Mouse (Mus musculus) kidney, postnatal 10 days (tissue): ENCODE measurements around the gene Prnd.

Experiments used
- DNase-seq: peaks from one replicate; pipeline ENCODE4 v3.0.0; 2021; ENCODE audit warnings: mixed read lengths

The Prnd gene

DNA sequence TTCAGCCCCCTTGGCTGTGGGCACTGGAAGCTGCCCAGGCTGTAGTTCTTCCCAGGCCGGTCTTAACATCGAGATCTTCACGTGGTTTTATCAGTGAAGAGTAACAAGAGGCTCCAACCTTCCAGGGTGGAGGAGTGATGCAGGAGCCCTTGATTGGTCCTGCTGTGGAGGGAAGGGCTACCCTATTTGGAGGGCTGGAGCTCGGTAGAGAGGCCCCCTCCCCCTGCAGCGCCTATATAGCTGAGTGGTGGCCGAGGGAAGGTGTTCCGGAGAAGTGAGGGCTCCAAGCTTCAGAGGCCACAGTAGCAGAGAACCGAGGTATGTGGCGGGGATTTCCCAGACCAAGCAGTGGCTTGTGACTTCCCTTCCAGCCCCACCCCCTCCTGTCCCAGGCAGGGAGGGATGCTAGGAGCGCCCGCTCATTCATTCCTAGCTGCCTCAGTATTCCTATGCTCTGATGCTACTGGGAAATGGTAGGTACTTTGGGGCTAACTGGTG lies at the start of gene Prnd:
Gene Prnd, plus strand, starts transcription at position 264 of the 498 bp plus-strand sequence.
- DNase-seq, result peak; percentile 60

DNA sequence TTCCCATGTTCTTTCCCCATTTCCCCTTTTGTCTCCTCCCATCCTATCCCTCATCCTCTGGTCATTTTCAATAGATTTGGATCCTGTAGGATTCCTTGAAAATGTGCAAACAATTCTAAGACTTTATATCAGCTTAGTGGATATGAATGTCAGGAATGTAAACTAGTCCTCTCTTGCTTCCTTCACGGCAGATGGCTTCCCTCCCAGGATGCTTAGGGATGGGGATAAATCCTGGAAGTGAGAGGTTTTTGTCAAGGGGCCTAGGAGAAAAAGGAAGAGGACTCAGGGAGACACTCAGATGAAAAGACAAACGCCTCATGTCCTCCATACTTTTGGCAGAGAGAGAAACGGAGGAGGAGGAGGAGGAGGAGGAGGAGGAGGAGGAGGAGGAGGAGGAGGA lies 48.2 kb upstream of the Prnd start:
- no peak for DNase-seq

GRCm38 (mm10) chr2:131902867-131903266 lies 47.8 kb upstream of the Prnd start:
- peak; percentile 17 for DNase-seq

GRCm38 (mm10) chr2:131905025-131905424 lies 45.6 kb upstream of the Prnd start:
- DNase-seq, result no peak

GRCm38 (mm10) chr2:131905776-131906175 lies 44.9 kb upstream of the Prnd start:
- no peak for DNase-seq

GRCm38 (mm10) chr2:131906266-131906665 lies 44.4 kb upstream of the Prnd start:
- DNase-seq, result no peak

- peak; percentile 19 for DNase-seq
Observed at GRCm38 (mm10) chr2:131906846-131907245, 43.8 kb upstream of the Prnd start.

DNA sequence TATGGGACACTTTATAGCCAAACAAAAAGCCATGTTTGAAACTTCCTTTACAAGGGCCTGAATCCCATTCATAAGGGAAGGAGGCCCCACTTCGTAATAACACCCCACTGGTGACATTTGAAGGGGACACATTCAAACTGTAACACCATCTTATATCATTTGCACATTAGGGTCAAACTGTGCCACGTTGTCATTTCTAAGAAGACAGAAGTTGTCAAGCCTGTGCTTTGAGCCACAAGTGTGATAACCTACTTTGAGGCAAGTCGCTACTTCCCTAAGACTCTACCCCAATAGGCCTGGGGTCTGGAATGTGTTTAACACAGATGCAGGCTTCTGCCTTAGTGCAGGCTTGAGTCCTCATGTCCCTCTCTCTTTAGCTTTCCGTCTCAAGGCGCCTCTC lies 43.4 kb upstream of the Prnd start:
- no peak for DNase-seq

DNA sequence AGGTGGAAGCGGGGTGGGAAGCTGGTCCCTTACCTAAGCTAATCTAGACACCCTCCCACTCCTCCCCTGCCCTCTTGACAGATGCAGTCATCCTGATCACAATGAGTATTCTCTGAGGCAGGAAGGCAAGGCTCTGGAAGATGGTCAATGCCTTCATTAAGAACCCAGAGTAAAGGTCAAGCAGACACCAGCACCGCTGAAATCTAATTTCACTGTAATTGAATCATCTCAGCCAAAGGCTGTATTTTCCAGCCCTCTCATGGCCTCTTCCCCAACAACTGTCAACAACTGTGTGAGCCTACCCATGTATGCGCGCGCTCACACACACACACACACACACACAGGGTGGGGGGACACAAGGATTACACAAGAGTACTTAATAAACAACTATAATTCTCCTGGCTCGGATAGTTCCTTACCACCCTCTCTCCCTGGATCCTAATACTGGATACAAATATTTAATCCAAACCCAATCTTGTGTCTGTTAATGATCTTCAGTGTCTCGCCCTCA lies 42.3 kb upstream of the Prnd start:
- DNase-seq, result peak; percentile 18

GRCm38 (mm10) chr2:131908906-131909305 lies 41.8 kb upstream of the Prnd start:
- DNase-seq, result no peak

DNA sequence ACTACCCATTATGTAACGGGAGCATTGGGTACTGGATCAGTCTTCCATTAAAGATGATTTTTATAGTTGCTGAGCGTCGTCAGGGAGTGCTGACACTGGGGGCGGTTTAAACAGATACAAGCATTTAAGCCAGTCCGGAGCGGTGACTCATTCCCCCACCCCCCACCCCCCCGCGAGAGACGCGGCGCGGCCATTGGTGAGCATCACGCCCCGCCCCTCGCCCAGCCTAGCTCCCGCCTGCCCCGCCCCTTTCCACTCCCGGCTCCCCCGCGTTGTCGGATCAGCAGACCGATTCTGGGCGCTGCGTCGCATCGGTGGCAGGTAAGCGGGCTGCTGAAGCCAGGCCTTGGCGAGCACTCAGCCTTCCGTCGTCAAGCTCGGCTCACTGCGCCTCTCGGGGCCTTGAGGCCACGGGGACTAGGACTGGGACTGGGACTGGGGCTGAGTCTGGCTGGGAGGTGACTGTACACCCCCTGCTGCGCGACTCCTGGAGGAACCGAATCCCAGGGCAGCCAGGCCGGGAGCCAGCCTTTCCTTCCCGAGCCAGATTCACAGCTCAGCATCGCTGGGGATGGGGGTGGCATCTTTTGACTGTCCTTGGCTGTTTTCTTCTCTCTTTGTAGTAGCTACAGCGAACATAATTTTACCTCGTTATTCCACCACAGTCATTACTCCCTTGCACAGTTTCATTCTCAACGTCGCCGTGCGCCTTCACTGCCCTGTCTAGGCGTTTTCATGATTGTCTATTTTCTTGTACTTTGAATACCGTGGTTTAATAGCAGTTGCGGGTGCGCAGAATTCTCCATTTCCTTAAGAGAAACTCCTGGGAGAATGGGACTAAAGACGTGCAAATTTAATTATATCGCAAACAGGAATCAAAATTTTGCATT lies 40.7 kb upstream of the Prnd start, which contains the start of the genes Prnp and Prn:
Gene Prnp, plus strand, starts transcription at position 246 of the 890 bp plus-strand sequence.
Gene Prn, plus strand, starts transcription at position 275 of the 890 bp plus-strand sequence.
- DNase-seq, result peak; percentile 96

DNA sequence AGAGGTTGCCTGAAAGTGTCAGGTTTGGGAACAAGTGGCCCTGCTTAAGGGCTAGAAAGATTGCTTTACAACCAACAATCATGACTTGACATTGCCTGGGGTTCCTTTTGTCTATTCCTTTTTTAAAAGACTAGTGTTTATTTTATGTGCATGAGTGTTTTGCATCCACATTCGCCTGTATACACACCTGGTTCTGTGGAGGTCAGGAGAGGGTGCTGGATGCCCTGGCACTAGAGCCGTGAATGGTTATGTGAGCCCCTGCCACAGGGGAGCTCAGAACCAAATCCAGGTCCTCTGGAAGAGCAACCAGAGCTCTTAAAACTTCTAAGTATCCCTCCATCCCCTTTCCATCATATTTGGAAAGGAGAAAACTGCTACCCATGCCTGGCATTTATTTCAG lies 39.8 kb upstream of the Prnd start:
- DNase-seq, result no peak

GRCm38 (mm10) chr2:131911341-131911740 lies 39.3 kb upstream of the Prnd start:
- DNase-seq, result no peak

DNA sequence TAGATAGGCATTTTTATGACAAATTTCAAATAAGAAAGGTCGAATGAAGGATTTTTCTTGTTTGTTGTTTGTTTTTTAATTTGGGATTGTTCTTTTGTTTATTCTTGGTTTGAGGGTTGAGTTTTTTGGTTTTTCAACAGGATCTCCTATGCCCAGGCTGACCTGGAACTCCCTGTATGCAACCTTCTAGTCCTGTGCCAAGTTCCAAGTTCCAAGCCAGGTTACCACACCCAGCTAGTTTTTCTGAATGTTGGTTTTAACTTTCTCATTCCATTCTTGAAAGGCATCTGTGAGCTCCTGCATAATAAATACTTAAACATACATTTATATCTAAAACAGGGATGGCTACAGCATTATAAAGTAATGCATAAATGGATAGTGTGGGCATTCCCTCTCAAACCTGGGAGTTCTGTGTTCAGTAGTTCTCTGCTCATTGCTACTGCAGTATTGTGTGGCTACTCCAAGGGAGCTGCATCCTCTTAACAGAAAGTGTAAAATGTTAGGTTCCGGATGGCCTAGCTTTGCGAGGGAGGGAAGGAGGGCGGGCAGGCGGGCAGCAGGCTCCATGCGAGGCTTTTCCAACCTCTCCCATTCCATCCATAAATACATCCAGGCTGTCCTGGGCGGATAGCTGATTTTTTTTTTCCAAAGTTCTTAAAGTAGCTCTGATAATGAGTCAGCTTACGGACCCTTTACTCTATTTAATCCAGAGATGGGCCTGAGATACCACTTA lies 38.0 kb upstream of the Prnd start:
- DNase-seq, result no peak

DNA sequence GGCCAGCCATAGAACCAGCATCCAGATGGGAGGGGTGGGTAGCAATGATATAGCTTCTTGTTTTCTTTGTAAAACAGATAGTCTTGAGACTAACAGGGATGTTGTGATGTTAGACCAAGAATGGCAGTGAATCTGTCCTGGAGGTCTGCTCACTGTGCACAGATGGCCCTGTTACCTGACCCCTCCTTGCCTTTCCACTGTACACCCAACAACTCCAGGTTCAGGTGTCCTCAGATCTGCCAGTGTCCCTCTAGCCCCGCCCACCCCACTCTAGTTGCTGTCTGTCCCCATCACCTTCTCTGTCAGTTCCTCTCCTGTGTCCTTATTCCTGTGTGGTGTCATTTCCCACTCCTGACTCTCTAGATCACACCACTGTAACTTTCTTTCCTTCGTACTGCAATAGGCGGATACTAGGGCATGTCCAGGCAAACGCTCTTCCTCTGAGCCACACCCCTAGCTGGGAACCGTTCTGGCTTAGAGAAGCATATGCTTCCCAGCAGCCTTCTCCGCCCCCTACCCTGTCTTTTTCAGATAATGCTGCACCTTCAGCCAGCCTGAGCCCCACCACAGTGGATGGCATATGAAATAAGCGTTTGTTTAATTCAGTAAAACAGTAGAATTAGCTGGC lies 18.3 kb upstream of the Prnd start:
- no peak for DNase-seq

DNA sequence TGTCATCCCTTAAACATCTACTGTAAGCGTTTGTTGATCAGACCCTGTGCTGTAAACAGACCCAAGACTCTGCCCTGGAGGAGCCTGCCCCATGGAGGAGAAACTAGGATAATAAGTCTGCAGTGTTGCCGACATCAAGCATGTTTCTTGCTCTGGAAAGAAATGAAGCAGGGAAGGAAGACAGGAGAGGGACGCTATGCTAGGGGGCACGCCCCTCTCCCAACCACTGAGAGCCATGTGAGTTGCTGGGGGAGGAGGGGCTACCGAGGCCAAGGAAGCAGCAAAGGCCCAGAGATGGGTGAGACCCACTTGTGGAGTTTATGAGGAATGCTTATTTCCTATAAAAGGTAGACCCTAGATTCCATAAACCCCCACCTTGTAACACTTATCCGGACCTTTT lies 17.6 kb upstream of the Prnd start:
- DNase-seq, result no peak

DNA sequence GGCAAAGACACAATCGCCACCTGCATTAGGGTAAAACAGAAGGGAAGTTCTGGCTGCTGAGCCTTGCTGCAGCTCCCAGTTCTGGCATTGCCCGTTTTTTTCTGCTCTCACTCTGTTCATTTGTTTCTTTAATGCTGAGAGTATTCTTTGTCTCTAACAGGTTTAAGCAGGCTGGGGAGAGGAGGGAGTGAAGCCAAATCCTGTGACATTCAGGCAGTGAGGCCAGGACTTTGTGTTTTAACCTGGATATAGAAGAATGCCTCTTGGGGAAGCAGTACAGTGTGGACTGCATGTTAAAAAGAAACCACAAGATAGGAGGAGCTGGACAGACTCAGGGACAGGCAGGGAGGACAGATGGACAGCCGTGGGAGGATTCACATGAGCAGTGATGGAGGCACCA lies 17.1 kb upstream of the Prnd start:
- no peak for DNase-seq

DNA sequence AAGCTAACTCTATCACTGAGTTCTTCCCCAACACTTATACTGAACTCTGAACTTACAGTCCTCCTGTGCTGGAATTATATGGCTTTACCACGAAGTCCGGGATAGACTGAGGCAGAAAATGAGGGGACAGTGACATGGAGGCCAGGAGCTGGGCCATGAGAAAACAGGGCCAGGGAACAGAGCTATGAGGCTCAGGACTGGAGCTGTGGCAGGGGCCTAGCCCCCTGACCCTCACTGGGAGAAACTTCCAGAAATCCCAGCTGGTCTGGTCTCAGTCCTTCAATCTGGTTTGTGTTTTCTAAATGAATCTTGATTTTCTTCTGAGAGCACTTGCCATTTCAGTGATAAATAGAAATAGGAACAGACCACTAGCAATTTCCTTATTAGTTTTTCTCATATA lies 16.4 kb upstream of the Prnd start:
- DNase-seq, result no peak

DNA sequence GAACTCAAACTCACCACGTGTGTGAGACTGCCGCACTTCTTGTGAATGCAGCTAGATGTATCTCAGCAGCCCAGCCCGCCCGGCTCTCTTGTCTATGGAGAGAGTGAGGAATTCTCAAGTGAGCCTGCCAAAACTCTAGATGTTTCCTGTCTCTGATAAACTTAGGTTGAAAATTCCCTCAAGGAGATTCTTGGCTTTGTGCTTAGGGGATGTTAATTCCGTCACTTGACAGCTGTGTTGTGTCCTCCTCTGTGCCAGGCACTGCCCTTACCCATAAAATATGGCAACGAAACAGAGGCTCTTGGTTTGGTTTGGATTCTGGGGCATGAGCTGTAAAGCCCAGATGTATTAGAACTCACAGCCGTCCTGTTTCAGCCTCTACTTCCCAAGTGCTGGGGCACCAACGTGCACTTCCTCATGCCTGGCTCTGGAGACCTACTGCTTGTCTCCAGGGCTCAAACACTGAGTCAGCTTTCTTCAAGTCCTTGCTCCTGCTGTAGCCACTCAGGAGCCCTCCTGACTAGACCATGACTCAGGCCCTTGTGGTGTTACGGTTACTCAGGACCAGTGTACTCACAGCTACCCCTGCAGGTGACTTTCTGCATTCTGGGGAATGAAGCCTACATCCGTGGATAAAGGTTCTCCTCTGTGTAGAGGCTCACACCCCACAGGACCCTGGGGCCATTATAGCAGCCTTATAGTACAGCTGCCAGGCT lies 15.1 kb upstream of the Prnd start:
- DNase-seq, result peak; percentile 34

DNA sequence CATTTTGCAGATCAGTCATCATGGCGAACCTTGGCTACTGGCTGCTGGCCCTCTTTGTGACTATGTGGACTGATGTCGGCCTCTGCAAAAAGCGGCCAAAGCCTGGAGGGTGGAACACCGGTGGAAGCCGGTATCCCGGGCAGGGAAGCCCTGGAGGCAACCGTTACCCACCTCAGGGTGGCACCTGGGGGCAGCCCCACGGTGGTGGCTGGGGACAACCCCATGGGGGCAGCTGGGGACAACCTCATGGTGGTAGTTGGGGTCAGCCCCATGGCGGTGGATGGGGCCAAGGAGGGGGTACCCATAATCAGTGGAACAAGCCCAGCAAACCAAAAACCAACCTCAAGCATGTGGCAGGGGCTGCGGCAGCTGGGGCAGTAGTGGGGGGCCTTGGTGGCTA lies 14.3 kb upstream of the Prnd start:
- no peak for DNase-seq

DNA sequence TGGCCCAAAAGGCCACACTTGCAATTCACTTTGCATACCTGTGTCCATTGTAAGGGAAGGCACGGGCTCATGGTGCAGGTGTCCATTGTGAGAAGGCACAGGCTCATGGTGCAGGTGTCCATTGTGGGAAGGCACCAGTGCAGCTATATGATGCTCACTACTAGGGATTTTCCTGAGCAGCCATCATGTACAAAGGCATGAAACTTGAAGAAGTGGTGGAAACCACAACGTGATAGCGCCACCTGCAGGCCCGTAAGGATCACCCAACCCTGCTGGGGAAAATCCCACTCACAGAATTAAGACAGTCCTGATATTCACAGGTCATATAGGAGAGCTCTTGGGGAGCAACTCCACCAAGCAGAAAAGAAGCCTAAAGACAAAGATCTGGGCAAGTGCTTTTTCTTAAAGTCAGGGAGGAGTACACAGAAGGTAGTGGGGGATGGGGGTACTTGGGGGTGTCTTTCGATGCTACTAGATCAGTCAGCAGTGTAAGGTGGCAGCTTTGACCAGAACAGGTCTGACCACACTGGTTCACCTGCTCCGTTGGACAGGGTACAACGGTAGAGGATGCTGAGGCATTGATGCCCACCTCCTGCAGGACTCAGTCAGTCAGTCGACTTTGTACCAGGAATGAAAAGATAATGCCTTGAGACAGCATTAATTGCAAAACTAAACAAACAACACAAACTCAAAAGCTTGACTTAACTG lies 11.1 kb upstream of the Prnd start:
- DNase-seq, result peak; percentile 77

DNA sequence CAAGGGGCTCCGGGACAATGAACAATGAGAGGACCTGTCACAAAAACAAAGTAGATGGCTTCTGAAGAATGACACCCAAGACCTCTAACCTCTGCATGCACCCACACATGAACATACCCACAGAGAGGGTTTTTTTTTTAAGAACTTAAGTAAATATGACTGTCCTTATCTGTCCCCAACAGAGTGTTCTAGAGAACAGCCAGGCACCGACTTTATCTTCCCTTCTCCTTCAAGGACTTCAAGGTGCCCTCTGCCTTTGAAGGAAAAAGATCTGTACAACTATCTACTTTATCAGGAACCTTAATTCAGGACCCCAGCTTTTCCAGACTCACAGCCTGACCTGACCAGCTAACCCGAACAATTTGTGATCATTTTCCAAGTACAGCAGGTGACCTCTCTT lies 10.2 kb upstream of the Prnd start:
- DNase-seq, result no peak
